Mouse (Mus musculus) gastrocnemius, postnatal 14 days (tissue): ENCODE measurements at regions not wholly inside any gene's neighbourhood (a gene's known extent, or its start where the extent isn't known, plus 50 kb on each side); places are given as distances from the start of the nearest gene placed in this dataset.
A peak's percentile ranks its signal among the peaks of the same experiment; 100 is the strongest.
"Not testable (repeated sequence)": the region's sequence is repeated elsewhere in the genome, so short reads cannot be mapped to it uniquely, and the experiment has no call there.

Source experiments
- DNase-seq: peaks from one replicate; pipeline ENCODE4 v3.0.0; 2021; ENCODE audit warnings: mixed read lengths
- intact Hi-C: fragments of 180-260 bp; cut with DNase I; formaldehyde crosslinking; loops from one replicate; pipeline ENCODE4 v1.15.1; 2025; ENCODE audit warnings: low total_unique reads

- intact Hi-C loops, result no loop called here
Observed at GRCm38 (mm10) chr3:153144217-153144616, 162.2 kb upstream of the St6galnac5 start.

GRCm38 (mm10) chr3:153140985-153141384, 158.9 kb upstream of the St6galnac5 start:
- intact Hi-C loops, result no loop called here

More at GRCm38 (mm10) chr3:153144217-153144616, 162.2 kb upstream of the St6galnac5 start:
- no peak for DNase-seq

GRCm38 (mm10) chr3:153125335-153125734, 143.3 kb upstream of the St6galnac5 start:
- intact Hi-C loops, result no loop called here
- no peak for DNase-seq

More at GRCm38 (mm10) chr3:153140985-153141384, 158.9 kb upstream of the St6galnac5 start:
- no peak for DNase-seq

GRCm38 (mm10) chr3:153121934-153122333, 139.9 kb upstream of the St6galnac5 start:
- no peak for DNase-seq
- intact Hi-C loops, result no loop called here

- no peak for DNase-seq
- intact Hi-C loops, result no loop called here
Observed at GRCm38 (mm10) chr3:153119142-153119541, 137.1 kb upstream of the St6galnac5 start.

GRCm38 (mm10) chr3:153118643-153119042, 136.6 kb upstream of the St6galnac5 start:
- intact Hi-C loops, result no loop called here
- DNase-seq, result no peak

- intact Hi-C loops, result no loop called here
- DNase-seq, result no peak
Observed at GRCm38 (mm10) chr3:153105591-153105990, 123.5 kb upstream of the St6galnac5 start.

- DNase-seq, intact Hi-C loops: not testable (repeated sequence)
Observed at GRCm38 (mm10) chr3:153090572-153090971, 108.5 kb upstream of the St6galnac5 start.

GRCm38 (mm10) chr3:153085096-153085788, 103.2 kb upstream of the St6galnac5 start:
- intact Hi-C loops, result no loop called here
- DNase-seq, result peak; percentile 50

GRCm38 (mm10) chr3:153084226-153085095, 102.4 kb upstream of the St6galnac5 start:
- peak; percentile 45 for DNase-seq
- intact Hi-C loops, result no loop called here

- intact Hi-C loops, result no loop called here
- no peak for DNase-seq
Observed at GRCm38 (mm10) chr3:153080371-153080770, 98.3 kb upstream of the St6galnac5 start.

GRCm38 (mm10) chr3:153077846-153078703, 96.0 kb upstream of the St6galnac5 start:
- intact Hi-C loops, result no loop called here
- peak; percentile 29 for DNase-seq

- no peak for DNase-seq
- intact Hi-C loops, result no loop called here
Observed at GRCm38 (mm10) chr3:153072200-153072919, 90.3 kb upstream of the St6galnac5 start.

GRCm38 (mm10) chr3:153071549-153071948, 89.5 kb upstream of the St6galnac5 start:
- intact Hi-C loops, result no loop called here
- DNase-seq, result no peak

- intact Hi-C loops, result no loop called here
- no peak for DNase-seq
Observed at GRCm38 (mm10) chr3:153071123-153071522, 89.1 kb upstream of the St6galnac5 start.

- DNase-seq, result no peak
- intact Hi-C loops, result no loop called here
Observed at GRCm38 (mm10) chr3:153065890-153066289, 83.8 kb upstream of the St6galnac5 start.

- DNase-seq, result no peak
Observed at GRCm38 (mm10) chr3:153053163-153053562, 71.1 kb upstream of the St6galnac5 start.

GRCm38 (mm10) chr3:153051566-153051965, 69.5 kb upstream of the St6galnac5 start:
- DNase-seq, result no peak
- intact Hi-C loops, result no loop called here

More at GRCm38 (mm10) chr3:153053163-153053562, 71.1 kb upstream of the St6galnac5 start:
- intact Hi-C loops, result no loop called here

GRCm38 (mm10) chr3:153045328-153045727, 63.3 kb upstream of the St6galnac5 start:
- DNase-seq, result no peak
- intact Hi-C loops, result no loop called here
